Mouse (Mus musculus) gastrocnemius, adult 18-20 months (tissue): ENCODE data around the gene D230025D16Rik. TPM values are rescaled to one million over a fixed set of nuclear protein-coding genes. Genes with fewer than 3 reads are reported as not detected.

Source experiments
- DNase-seq: peaks from one replicate; pipeline ENCODE4 v3.0.0; 2021; ENCODE audit warnings: low spot score
- total RNA-seq, 2 experiments: library from RNA; stranded (reverse); gene quantifications; 2 replicates each; pipeline ENCODE4 v1.2.3; 2021

The D230025D16Rik gene
- total RNA-seq, 2 experiments from 2014 or later: 39.5 to 47.6 TPM

GRCm38 (mm10) chr8:105266775-105267174 lies 41.8 kb downstream of the D230025D16Rik start:
- DNase-seq: no peak

GRCm38 (mm10) chr8:105268342-105269074 lies 43.6 kb downstream of the D230025D16Rik start:
- no peak for DNase-seq

- no peak for DNase-seq
Measured at GRCm38 (mm10) chr8:105269075-105269458, 44.1 kb downstream of the D230025D16Rik start.

- peak; percentile 74 for DNase-seq
Measured at GRCm38 (mm10) chr8:105269461-105269947, 44.6 kb downstream of the D230025D16Rik start, which contains the start of gene Hsf4. Gene Hsf4 (plus strand): TSS chr8:105269801.

- no peak for DNase-seq
Measured at GRCm38 (mm10) chr8:105270101-105270915, 45.4 kb downstream of the D230025D16Rik start.

GRCm38 (mm10) chr8:105270916-105271186 lies 45.9 kb downstream of the D230025D16Rik start:
- DNase-seq: no peak

GRCm38 (mm10) chr8:105275387-105275786 lies 50.4 kb downstream of the D230025D16Rik start:
- DNase-seq: no peak

GRCm38 (mm10) chr8:105275840-105276239 lies 50.9 kb downstream of the D230025D16Rik start, which contains the start of gene Nol3:
Gene Nol3 (plus strand): TSS chr8:105276140.
- no peak for DNase-seq

- peak; percentile 76 for DNase-seq
Measured at GRCm38 (mm10) chr8:105276292-105277120, 51.6 kb downstream of the D230025D16Rik start.

- peak; percentile 87 for DNase-seq
Measured at GRCm38 (mm10) chr8:105278911-105279334, 54.0 kb downstream of the D230025D16Rik start.

GRCm38 (mm10) chr8:105280567-105280966 lies 55.6 kb downstream of the D230025D16Rik start:
- no peak for DNase-seq

- no peak for DNase-seq
Measured at GRCm38 (mm10) chr8:105281821-105282220, 56.9 kb downstream of the D230025D16Rik start.

- no peak for DNase-seq
Measured at GRCm38 (mm10) chr8:105282239-105282638, 57.3 kb downstream of the D230025D16Rik start.

GRCm38 (mm10) chr8:105283074-105283473 lies 58.1 kb downstream of the D230025D16Rik start:
- DNase-seq: peak; percentile 54

GRCm38 (mm10) chr8:105285514-105285913 lies 60.6 kb downstream of the D230025D16Rik start:
- DNase-seq: no peak

- DNase-seq: no peak
Measured at GRCm38 (mm10) chr8:105286907-105287306, 62.0 kb downstream of the D230025D16Rik start.

- no peak for DNase-seq
Measured at GRCm38 (mm10) chr8:105288231-105288630, 63.3 kb downstream of the D230025D16Rik start.

- peak; percentile 89 for DNase-seq
Measured at GRCm38 (mm10) chr8:105288958-105289732, 64.2 kb downstream of the D230025D16Rik start.

- DNase-seq: no peak
Measured at GRCm38 (mm10) chr8:105289805-105290460, 65.0 kb downstream of the D230025D16Rik start, which contains the start of gene 4931428F04Rik. Gene 4931428F04Rik (minus strand): TSS chr8:105289864.
